Mouse (Mus musculus): ENCODE measurements at regions not wholly inside any gene's neighbourhood (a gene's known extent, or its start where the extent isn't known, plus 50 kb on each side); places are given as distances from the start of the nearest gene placed in this dataset.

GRCm38 (mm10) chr4:32179707-32180241 lies 58.8 kb upstream of the Bach2 start:
- peak; percentile 91 for ATAC-seq (ENCODE audit: low FRiP score, low read depth)
- Histone ChIP-seq H3K4me3 (replicated peaks; ENCODE audit: low read length) (no peak overlapping the region), H3K27ac (replicated peaks; ENCODE audit: low read depth, low read length) (peak overlapping the region; percentile 34), H3K27me3 (ENCODE audit: control insufficient read depth, insufficient read depth, low read length) (no peaks in the 10 kb centered on the region), H3K9me3 (ENCODE audit: control insufficient read depth, low read length) (no peaks in the 10 kb centered on the region), H3K4me2 (replicated peaks; ENCODE audit: low read depth, low read length, severe bottlenecking) (peak overlapping the region; percentile 13), H3K4me1 (ENCODE audit: control insufficient read depth, insufficient read depth, low read length) (peaks cover 42% of the 10 kb centered on the region), H3K36me3 (ENCODE audit: control insufficient read depth, insufficient read depth, low read length) (no peaks in the 10 kb centered on the region), H3K9ac (ENCODE audit: low read depth, low read length, severe bottlenecking) (no peak overlapping the region)
- 11% methylated on average over 8 of the region's 8 CpGs for WGBS
- DNase-seq (ENCODE audit: low spot score): peak; percentile 95
- no peak for TF ChIP-seq POLR2A (IDR thresholded peaks at IDR 0.05; ENCODE audit: borderline replicate concordance, extremely low read depth, insufficient read depth, insufficient read length)

- 73% methylated on average over 4 of the region's 4 CpGs for WGBS
- no peak overlapping the region for H3K27ac ChIP-seq (replicated peaks; ENCODE audit: low read depth, low read length)
- ATAC-seq (ENCODE audit: low FRiP score, low read depth) (no peak), DNase-seq (ENCODE audit: low spot score) (no peak)
- H3K27me3 ChIP-seq (ENCODE audit: control insufficient read depth, insufficient read depth, low read length): no peaks in the 10 kb centered on the region
- H3K9me3 ChIP-seq (ENCODE audit: control insufficient read depth, low read length): no peaks in the 10 kb centered on the region
- H3K4me3 ChIP-seq (replicated peaks; ENCODE audit: low read length): no peak overlapping the region
- no peak overlapping the region for H3K4me2 ChIP-seq (replicated peaks; ENCODE audit: low read depth, low read length, severe bottlenecking)
- no peak for TF ChIP-seq POLR2A (IDR thresholded peaks at IDR 0.05; ENCODE audit: borderline replicate concordance, extremely low read depth, insufficient read depth, insufficient read length)
- no peak overlapping the region for H3K9ac ChIP-seq (ENCODE audit: low read depth, low read length, severe bottlenecking)
- peaks cover 17% of the 10 kb centered on the region for H3K4me1 ChIP-seq (ENCODE audit: control insufficient read depth, insufficient read depth, low read length)
- no peaks in the 10 kb centered on the region for H3K36me3 ChIP-seq (ENCODE audit: control insufficient read depth, insufficient read depth, low read length)
These were observed 54.8 kb upstream of the Bach2 start for GRCm38 (mm10) chr4:32183791-32184190.

GRCm38 (mm10) chr4:32185986-32186385 lies 52.6 kb upstream of the Bach2 start:
- Histone ChIP-seq H3K9me3 (ENCODE audit: control insufficient read depth, low read length) (no peaks in the 10 kb centered on the region), H3K27me3 (ENCODE audit: control insufficient read depth, insufficient read depth, low read length) (no peaks in the 10 kb centered on the region), H3K4me3 (replicated peaks; ENCODE audit: low read length) (no peak overlapping the region), H3K27ac (replicated peaks; ENCODE audit: low read depth, low read length) (no peak overlapping the region), H3K4me1 (ENCODE audit: control insufficient read depth, insufficient read depth, low read length) (no peaks in the 10 kb centered on the region), H3K4me2 (replicated peaks; ENCODE audit: low read depth, low read length, severe bottlenecking) (no peak overlapping the region), H3K9ac (ENCODE audit: low read depth, low read length, severe bottlenecking) (no peak overlapping the region), H3K36me3 (ENCODE audit: control insufficient read depth, insufficient read depth, low read length) (no peaks in the 10 kb centered on the region)
- TF ChIP-seq POLR2A (IDR thresholded peaks at IDR 0.05; ENCODE audit: borderline replicate concordance, extremely low read depth, insufficient read depth, insufficient read length): no peak
- ATAC-seq (ENCODE audit: low FRiP score, low read depth): no peak
- DNase-seq (ENCODE audit: low spot score): no peak
- WGBS: 83% methylated on average over 10 of the region's 10 CpGs

GRCm38 (mm10) chr4:32187154-32187553 lies 51.5 kb upstream of the Bach2 start:
- no peak overlapping the region for H3K27ac ChIP-seq (replicated peaks; ENCODE audit: low read depth, low read length)
- 59% methylated on average over 4 of the region's 4 CpGs for WGBS
- H3K9me3 ChIP-seq (ENCODE audit: control insufficient read depth, low read length): no peaks in the 10 kb centered on the region
- TF ChIP-seq POLR2A (IDR thresholded peaks at IDR 0.05; ENCODE audit: borderline replicate concordance, extremely low read depth, insufficient read depth, insufficient read length): no peak
- no peak overlapping the region for H3K9ac ChIP-seq (ENCODE audit: low read depth, low read length, severe bottlenecking)
- no peaks in the 10 kb centered on the region for H3K4me1 ChIP-seq (ENCODE audit: control insufficient read depth, insufficient read depth, low read length)
- no peaks in the 10 kb centered on the region for H3K27me3 ChIP-seq (ENCODE audit: control insufficient read depth, insufficient read depth, low read length)
- H3K36me3 ChIP-seq (ENCODE audit: control insufficient read depth, insufficient read depth, low read length): no peaks in the 10 kb centered on the region
- H3K4me3 ChIP-seq (replicated peaks; ENCODE audit: low read length): no peak overlapping the region
- no peak for DNase-seq (ENCODE audit: low spot score)
- H3K4me2 ChIP-seq (replicated peaks; ENCODE audit: low read depth, low read length, severe bottlenecking): no peak overlapping the region
- no peak for ATAC-seq (ENCODE audit: low FRiP score, low read depth)

GRCm38 (mm10) chr4:32188076-32188475 lies 50.5 kb upstream of the Bach2 start:
- WGBS: 95% methylated on average over 1 of the region's 1 CpGs
- Histone ChIP-seq H3K9ac (ENCODE audit: low read depth, low read length, severe bottlenecking) (no peak overlapping the region), H3K27me3 (ENCODE audit: control insufficient read depth, insufficient read depth, low read length) (no peaks in the 10 kb centered on the region), H3K4me1 (ENCODE audit: control insufficient read depth, insufficient read depth, low read length) (no peaks in the 10 kb centered on the region), H3K27ac (replicated peaks; ENCODE audit: low read depth, low read length) (no peak overlapping the region), H3K9me3 (ENCODE audit: control insufficient read depth, low read length) (no peaks in the 10 kb centered on the region), H3K4me3 (replicated peaks; ENCODE audit: low read length) (no peak overlapping the region), H3K36me3 (ENCODE audit: control insufficient read depth, insufficient read depth, low read length) (no peaks in the 10 kb centered on the region), H3K4me2 (replicated peaks; ENCODE audit: low read depth, low read length, severe bottlenecking) (no peak overlapping the region)
- DNase-seq (ENCODE audit: low spot score) (no peak), ATAC-seq (ENCODE audit: low FRiP score, low read depth) (no peak)
- TF ChIP-seq POLR2A (IDR thresholded peaks at IDR 0.05; ENCODE audit: borderline replicate concordance, extremely low read depth, insufficient read depth, insufficient read length): no peak
